Mouse (Mus musculus) layer of hippocampus, postnatal 25 days (tissue): ENCODE data around the gene Med8. TPM values are rescaled to one million over a fixed set of nuclear protein-coding genes. Genes with fewer than 3 reads are reported as not detected.
A peak's percentile ranks its signal among the peaks of the same experiment; 100 is the strongest.

ENCODE experiments used
- DNase-seq, 2 experiments: peaks; one replicate each; pipeline ENCODE4 v3.0.0; 2022; ENCODE audit warnings: mixed read lengths in 2 of 2, low spot score in 1 of 2; ENCODE audit errors: extremely low spot score in 1 of 2
- total RNA-seq, 2 experiments: library from RNA; stranded (reverse); gene quantifications; 2 replicates each; pipeline ENCODE4 v1.2.3; 2021

Med8 gene
- total RNA-seq = 10 to 100 TPM; 58.8 to 63.2 TPM

GRCm38 (mm10) chr4:118409142-118409900 lies at the start of gene Med8, which contains the start of gene Szt2:
Gene Med8 (plus strand): TSS chr4:118409337.
Gene Szt2 (minus strand): TSS chr4:118409273.
- peak; percentile 74 to 82 for DNase-seq

- DNase-seq = peak; percentile 29 to 58
Measured at GRCm38 (mm10) chr4:118359896-118360720, 49.0 kb upstream of the Med8 start.

DNA sequence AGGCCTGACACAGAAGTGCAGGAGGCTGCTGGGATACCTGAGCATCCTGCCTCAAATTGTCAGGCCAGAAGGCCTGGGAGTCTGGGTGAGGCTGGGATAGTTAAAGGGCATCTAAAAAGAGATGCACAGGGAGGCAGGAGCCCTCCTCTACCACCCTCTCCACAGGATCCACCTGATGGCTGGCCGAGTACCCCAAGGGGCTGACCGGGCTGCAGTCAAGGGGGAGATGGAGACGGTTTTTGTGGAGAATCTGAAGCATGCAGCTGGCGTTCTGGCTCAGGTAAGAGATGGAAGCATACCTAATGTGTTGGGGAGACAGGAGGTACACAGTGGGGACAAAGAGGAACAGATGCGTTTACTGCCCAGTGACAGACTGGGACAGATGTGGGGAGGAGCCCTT lies 47.7 kb upstream of the Med8 start:
- no peak for DNase-seq

DNA sequence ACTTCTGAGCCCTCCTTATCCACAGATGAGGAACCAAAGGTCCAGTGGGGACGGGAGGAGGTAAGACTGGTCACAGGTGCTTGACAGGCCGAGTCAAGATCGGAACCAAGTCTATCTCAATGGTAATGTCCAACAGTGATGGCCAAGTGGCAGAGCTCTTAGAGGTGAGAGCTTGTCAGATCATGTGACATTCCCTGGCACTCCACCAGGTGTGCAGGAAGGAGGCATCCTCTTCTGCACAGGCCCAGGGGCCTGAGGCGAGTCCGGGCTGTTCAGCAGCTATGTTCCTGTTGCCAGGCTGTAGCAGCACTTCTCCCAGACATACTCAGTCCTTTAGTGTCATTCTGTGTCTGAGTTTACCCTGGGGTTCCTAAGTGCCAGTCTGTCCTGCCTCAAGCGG lies 46.3 kb upstream of the Med8 start:
- DNase-seq = no peak

GRCm38 (mm10) chr4:118363985-118364384 lies 45.2 kb upstream of the Med8 start:
- no peak for DNase-seq

GRCm38 (mm10) chr4:118364641-118365040 lies 44.5 kb upstream of the Med8 start:
- DNase-seq = no peak

DNA sequence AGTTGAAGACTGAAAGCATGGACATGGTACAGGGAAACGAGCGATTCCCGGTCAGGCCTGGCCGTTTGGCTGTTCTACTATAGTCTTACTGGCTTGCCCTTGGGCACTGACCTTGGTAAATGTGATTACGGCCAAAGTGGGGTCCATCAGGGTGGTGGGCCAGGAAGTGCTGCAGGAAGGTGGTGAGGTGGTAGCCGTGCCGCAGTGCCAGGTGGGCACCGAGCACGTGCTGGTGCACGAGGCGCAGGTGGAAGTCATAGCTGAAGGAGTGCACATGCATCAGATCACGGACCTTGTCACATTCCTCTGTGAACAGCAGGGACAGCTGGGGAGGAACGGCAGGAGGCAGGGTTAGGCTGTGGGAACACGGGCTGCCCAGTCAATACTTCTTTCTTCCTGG lies 43.1 kb upstream of the Med8 start:
- DNase-seq = no peak

GRCm38 (mm10) chr4:118367551-118367950 lies 41.6 kb upstream of the Med8 start:
- no peak for DNase-seq

- DNase-seq = no peak
Measured at GRCm38 (mm10) chr4:118368616-118369015, 40.5 kb upstream of the Med8 start.

- no peak for DNase-seq
Measured at GRCm38 (mm10) chr4:118371822-118372221, 37.3 kb upstream of the Med8 start.

GRCm38 (mm10) chr4:118375999-118376398 lies 33.1 kb upstream of the Med8 start:
- DNase-seq = no peak

DNA sequence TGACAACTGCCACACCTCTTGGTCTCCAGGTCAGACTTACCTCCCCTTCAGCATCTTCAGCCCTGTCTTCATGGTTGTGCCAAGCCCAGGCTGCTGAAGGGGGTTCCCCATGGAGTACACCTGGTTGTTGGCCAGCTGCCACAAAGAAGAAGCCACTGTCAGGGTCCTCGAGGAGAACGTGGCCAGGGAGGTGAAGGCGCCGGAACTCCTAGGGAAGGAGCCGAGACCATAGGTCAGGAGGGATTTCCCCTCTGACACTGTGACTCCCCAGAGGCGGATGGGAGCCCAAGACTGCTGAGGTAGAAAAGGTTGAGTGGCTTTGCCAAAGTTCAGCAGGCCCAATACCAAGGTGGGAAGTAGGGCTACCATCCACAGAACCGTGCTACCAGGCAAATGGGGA lies 25.9 kb upstream of the Med8 start:
- DNase-seq = no peak

DNA sequence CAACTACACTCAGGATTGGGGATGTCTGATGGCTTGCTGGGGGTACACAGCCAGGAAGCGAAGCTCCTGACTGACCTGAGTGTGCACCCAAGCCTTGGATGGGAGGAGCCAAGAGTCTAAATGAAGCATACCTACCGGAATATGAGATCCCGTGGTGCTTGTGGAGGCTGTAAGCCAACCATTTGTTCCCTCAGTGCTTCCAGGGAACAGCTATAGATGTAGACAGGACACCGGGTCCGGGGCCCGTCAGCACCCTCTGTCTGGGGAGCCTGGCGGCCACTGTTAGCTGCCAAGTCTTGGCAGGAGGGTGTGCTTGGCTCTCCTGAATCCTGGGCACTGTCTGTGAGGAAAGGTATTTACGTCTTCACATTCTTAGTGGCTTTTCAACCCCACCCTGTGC lies 21.8 kb upstream of the Med8 start:
- DNase-seq = no peak

- no peak for DNase-seq
Measured at GRCm38 (mm10) chr4:118390146-118390545, 19.0 kb upstream of the Med8 start.

- DNase-seq = no peak
Measured at GRCm38 (mm10) chr4:118394505-118394904, 14.6 kb upstream of the Med8 start.

- DNase-seq = no peak
Measured at GRCm38 (mm10) chr4:118395289-118395688, 13.8 kb upstream of the Med8 start.

- DNase-seq = no peak
Measured at GRCm38 (mm10) chr4:118396433-118396832, 12.7 kb upstream of the Med8 start.

DNA sequence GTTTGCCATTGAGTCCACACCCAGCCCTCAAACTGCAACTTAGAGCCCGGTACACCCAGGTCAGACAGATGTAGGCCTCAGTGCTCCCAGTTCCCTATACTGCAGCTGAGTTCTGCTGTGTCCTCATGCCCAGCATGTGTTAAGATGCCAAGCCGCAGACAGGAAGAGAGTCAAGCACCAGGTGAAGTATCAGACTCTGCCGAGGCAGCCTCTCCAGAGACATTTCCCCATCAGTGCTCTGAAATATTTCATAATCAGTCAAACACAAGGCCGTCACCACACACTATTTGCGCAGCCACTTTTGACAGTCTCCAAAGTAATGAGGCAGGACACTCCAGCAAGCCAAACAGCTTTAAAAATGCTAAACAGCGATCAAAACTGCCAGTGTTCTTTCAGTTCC lies 10.7 kb upstream of the Med8 start:
- DNase-seq = no peak

- DNase-seq = no peak
Measured at GRCm38 (mm10) chr4:118401421-118401820, 7.7 kb upstream of the Med8 start.

DNA sequence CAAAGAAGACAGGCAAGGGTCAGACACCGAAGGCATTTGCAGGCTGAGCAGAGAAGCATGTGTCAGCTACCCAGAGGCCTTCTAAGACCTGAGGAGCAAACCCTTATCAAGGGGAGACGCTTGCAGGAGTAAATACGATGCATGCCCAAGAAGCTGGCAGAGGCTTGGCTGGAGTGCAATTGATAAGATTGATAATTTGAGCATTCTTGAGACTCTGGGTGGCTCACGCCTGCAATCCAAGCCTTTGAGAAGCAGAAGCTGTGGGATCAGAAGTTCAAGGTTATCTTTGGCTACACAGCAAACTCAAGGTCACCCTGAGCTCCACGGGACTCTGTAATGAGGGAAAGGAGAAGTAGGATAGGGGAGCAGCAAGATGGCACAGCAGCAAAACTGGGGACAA lies 7.2 kb upstream of the Med8 start:
- DNase-seq = no peak

GRCm38 (mm10) chr4:118402701-118403100 lies 6.4 kb upstream of the Med8 start:
- DNase-seq = no peak

GRCm38 (mm10) chr4:118410871-118411270 lies 1.7 kb downstream of the Med8 start:
- no peak for DNase-seq
